Mouse (Mus musculus): ENCODE data around the gene Afap1. TPM values are rescaled to one million over a fixed set of nuclear protein-coding genes. Genes with fewer than 3 reads are reported as not detected.
A peak's percentile ranks its signal among the peaks of the same experiment; 100 is the strongest.

Gene Afap1
- polyA plus RNA-seq, 1 experiment from 2014 or later: 1.2 TPM

DNA sequence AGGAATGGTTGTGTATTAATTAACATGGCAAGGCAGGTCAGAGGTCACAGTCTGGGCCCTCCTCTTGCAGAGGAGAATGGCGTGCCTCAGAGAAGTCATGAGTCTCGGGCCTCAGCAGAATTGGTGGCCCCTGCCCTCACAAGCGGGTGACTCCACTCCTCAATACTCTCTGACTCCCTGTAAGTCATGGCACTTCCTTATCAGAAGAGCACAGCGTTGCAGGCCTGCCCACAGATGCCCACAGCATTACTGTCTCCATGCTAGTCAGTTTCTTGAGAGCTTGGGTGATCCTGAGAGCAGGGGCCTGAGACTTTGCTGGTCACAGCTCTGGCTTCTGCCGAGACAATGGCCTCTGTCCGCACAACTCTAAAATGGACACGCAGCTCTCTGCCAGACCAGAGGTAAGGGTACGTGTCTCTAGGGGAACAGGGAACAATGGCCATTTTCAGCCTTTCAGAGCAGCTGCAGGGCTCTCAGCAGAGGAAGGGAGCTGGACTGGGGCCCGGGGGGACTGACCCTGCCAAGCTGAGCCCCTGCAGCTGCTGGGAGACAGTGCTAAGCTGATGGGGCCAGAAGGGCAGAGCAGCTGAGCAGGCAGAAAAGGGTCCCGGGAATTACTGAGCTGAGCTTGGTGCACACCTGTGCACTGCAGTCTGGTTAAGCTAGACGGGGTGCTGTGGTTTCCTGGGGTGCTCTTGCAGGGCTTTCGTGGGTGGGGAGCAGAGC lies 77.4 kb downstream of the Afap1 start:
- 60% methylated on average over 12 of the region's 12 CpGs for WGBS (ENCODE audit: insufficient replicate concordance)
- no peaks in the 10 kb centered on the region for H3K9me3 ChIP-seq (ENCODE audit: low read length)
- ATAC-seq: no peak

DNA sequence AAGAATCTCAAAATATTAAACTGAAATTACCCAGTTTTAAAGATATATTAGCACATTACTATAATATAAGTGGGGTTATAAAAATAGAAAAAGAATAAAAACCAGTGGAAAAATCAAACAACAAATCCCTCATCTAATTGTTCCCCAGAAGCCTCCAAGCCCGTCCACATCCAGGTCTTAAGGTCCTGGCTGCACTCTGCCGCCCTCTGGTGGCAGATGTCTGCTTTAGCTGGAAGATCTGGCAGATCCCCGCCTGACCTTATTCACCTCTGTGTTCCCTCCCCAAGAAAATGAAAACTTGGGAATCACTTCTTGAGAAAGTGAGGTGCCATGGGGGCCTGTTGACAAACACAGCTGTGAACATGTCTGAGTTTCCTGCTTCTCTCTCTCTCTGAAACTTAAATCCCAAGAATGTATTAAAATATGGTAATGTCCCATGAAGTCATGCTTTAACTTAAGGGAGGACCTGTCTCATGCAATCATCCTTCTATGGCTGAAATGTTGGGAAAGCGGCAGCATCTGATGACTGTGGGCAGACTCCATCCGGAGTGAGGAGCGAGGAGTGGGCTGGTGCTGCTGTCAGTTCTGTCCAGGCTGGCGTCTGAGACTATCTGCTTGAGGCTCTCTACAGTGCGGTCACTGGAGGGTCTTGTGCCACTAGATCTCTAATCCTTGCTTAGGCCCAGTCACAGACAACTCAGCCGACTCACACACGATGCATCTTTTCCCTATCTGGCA lies 78.9 kb downstream of the Afap1 start:
- DNase-seq: peak; percentile 73
- ATAC-seq: no peak
- no peak overlapping the region for H3K4me3 ChIP-seq (ENCODE audit: low read depth, low read length)
- TF ChIP-seq CTCF (IDR thresholded peaks at IDR 0.05; ENCODE audit: low read depth): peak; percentile 89
- TF ChIP-seq EP300 (IDR thresholded peaks at IDR 0.05; ENCODE audit: low read depth): no peak
- no peaks in the 10 kb centered on the region for H3K4me1 ChIP-seq (ENCODE audit: insufficient read depth)
- no peaks in the 10 kb centered on the region for H3K36me3 ChIP-seq (replicated peaks; ENCODE audit: insufficient read depth, low read length)
- 60% methylated on average over 10 of the region's 10 CpGs for WGBS (ENCODE audit: insufficient replicate concordance)
- H3K9me3 ChIP-seq (ENCODE audit: low read length): no peaks in the 10 kb centered on the region
- no peak overlapping the region for H3K27ac ChIP-seq (ENCODE audit: low read depth)
- no peak overlapping the region for H3K9ac ChIP-seq (replicated peaks)
- H3K27me3 ChIP-seq (ENCODE audit: insufficient read depth, low read length): no peaks in the 10 kb centered on the region
- H3K4me2 ChIP-seq (ENCODE audit: low read depth, low read length): no peak overlapping the region

More for the DNA sequence above, 77.4 kb downstream of the Afap1 start:
- DNase-seq: no peak
- no peaks in the 10 kb centered on the region for H3K27me3 ChIP-seq (ENCODE audit: insufficient read depth, low read length)
- no peaks in the 10 kb centered on the region for H3K4me1 ChIP-seq (ENCODE audit: insufficient read depth)
- TF ChIP-seq CTCF (IDR thresholded peaks at IDR 0.05; ENCODE audit: low read depth) (no peak), EP300 (IDR thresholded peaks at IDR 0.05; ENCODE audit: low read depth) (no peak)
- no peaks in the 10 kb centered on the region for H3K36me3 ChIP-seq (replicated peaks; ENCODE audit: insufficient read depth, low read length)
- no peak overlapping the region for H3K27ac ChIP-seq (ENCODE audit: low read depth)
- H3K4me3 ChIP-seq (ENCODE audit: low read depth, low read length): no peak overlapping the region
- no peak overlapping the region for H3K4me2 ChIP-seq (ENCODE audit: low read depth, low read length)
- no peak overlapping the region for H3K9ac ChIP-seq (replicated peaks)

DNA sequence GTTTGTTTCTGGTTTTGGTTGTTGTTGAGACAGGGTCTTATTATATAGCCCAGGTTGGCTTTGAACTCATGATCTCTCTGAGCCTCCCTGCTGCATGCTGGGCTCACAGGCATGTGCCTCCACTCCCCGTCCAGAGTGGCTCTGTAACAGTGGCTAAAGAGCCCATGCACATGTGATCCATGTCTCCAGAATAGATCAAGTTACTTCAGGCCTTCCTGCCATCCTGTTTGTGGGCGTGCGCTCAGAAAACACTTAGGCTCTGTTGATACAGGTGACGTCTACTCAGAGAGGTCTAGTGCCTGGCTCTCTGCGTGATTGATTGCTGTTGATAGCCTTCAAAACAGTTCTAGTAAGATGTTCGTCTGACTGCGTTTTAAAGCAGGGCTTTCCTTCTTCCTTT lies 79.6 kb downstream of the Afap1 start:
- no peak for ATAC-seq
- no peak overlapping the region for H3K9ac ChIP-seq (replicated peaks)
- no peak overlapping the region for H3K4me3 ChIP-seq (ENCODE audit: low read depth, low read length)
- no peak for DNase-seq
- no peak overlapping the region for H3K4me2 ChIP-seq (ENCODE audit: low read depth, low read length)
- H3K27me3 ChIP-seq (ENCODE audit: insufficient read depth, low read length): no peaks in the 10 kb centered on the region
- H3K4me1 ChIP-seq (ENCODE audit: insufficient read depth): no peaks in the 10 kb centered on the region
- TF ChIP-seq EP300 (IDR thresholded peaks at IDR 0.05; ENCODE audit: low read depth): no peak
- TF ChIP-seq CTCF (IDR thresholded peaks at IDR 0.05; ENCODE audit: low read depth): no peak
- no peak overlapping the region for H3K27ac ChIP-seq (ENCODE audit: low read depth)
- H3K36me3 ChIP-seq (replicated peaks; ENCODE audit: insufficient read depth, low read length): no peaks in the 10 kb centered on the region
- WGBS (ENCODE audit: insufficient replicate concordance): 70% methylated on average over 7 of the region's 7 CpGs
- H3K9me3 ChIP-seq (ENCODE audit: low read length): no peaks in the 10 kb centered on the region

DNA sequence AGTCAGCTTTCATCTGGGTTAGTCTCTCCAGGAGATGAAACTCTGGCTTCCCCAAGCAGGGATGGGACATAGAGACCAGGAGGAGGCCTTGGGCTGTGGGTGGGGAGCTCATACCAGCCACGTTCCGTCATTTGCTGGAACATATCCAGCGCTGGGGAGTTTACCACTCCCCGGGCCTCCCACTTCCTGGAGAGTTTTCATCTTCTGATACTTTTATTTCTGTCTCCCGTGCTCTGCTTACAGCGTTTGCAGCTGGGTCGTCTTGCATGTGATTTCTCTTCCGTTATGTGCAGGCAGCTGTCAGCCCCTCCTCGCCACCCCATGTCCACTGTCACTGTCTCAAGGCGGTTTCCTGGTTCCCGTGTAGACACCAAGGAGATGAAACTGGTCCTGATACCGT lies 80.7 kb downstream of the Afap1 start:
- 64% methylated on average over 12 of the region's 12 CpGs for WGBS (ENCODE audit: insufficient replicate concordance)

DNA sequence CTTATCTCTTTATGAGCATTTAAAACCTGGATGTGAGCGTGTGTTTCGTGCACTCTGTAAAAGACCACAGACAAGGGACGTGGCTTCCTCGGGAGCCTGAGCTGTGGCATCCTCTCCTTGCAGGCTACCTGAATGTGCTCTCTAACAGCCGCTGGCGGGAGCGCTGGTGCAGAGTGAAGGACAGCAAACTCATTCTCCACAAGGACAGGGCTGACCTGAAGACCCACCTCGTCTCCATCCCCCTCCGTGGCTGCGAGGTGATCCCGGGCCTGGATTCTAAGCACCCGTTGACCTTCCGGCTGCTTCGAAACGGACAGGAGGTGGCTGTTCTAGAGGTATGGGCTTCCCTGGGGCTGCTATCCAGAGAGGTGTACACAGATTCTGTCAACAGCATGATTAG lies 81.1 kb downstream of the Afap1 start:
- ATAC-seq (no peak), DNase-seq (no peak)
- WGBS (ENCODE audit: insufficient replicate concordance): 72% methylated on average over 15 of the region's 15 CpGs
- Histone ChIP-seq H3K4me2 (ENCODE audit: low read depth, low read length) (no peak overlapping the region), H3K4me1 (ENCODE audit: insufficient read depth) (no peaks in the 10 kb centered on the region), H3K36me3 (replicated peaks; ENCODE audit: insufficient read depth, low read length) (no peaks in the 10 kb centered on the region), H3K9ac (replicated peaks) (no peak overlapping the region), H3K9me3 (ENCODE audit: low read length) (no peaks in the 10 kb centered on the region), H3K4me3 (ENCODE audit: low read depth, low read length) (no peak overlapping the region), H3K27ac (ENCODE audit: low read depth) (no peak overlapping the region), H3K27me3 (ENCODE audit: insufficient read depth, low read length) (no peaks in the 10 kb centered on the region)
- no peak for TF ChIP-seq CTCF (IDR thresholded peaks at IDR 0.05; ENCODE audit: low read depth)

More for the DNA sequence above, 80.7 kb downstream of the Afap1 start:
- H3K4me2 ChIP-seq (ENCODE audit: low read depth, low read length): no peak overlapping the region
- DNase-seq (peak; percentile 42), ATAC-seq (no peak)
- H3K36me3 ChIP-seq (replicated peaks; ENCODE audit: insufficient read depth, low read length): no peaks in the 10 kb centered on the region
- no peak overlapping the region for H3K4me3 ChIP-seq (ENCODE audit: low read depth, low read length)
- no peaks in the 10 kb centered on the region for H3K4me1 ChIP-seq (ENCODE audit: insufficient read depth)
- H3K27ac ChIP-seq (ENCODE audit: low read depth): no peak overlapping the region
- no peaks in the 10 kb centered on the region for H3K9me3 ChIP-seq (ENCODE audit: low read length)
- TF ChIP-seq EP300 (IDR thresholded peaks at IDR 0.05; ENCODE audit: low read depth) (no peak), CTCF (IDR thresholded peaks at IDR 0.05; ENCODE audit: low read depth) (no peak)
- no peaks in the 10 kb centered on the region for H3K27me3 ChIP-seq (ENCODE audit: insufficient read depth, low read length)
- H3K9ac ChIP-seq (replicated peaks): no peak overlapping the region

- DNase-seq (peak; percentile 82), ATAC-seq (no peak)
- no peaks in the 10 kb centered on the region for H3K36me3 ChIP-seq (replicated peaks; ENCODE audit: insufficient read depth, low read length)
- H3K27me3 ChIP-seq (ENCODE audit: insufficient read depth, low read length): no peaks in the 10 kb centered on the region
- no peak overlapping the region for H3K9ac ChIP-seq (replicated peaks)
- H3K4me1 ChIP-seq (ENCODE audit: insufficient read depth): no peaks in the 10 kb centered on the region
- H3K27ac ChIP-seq (ENCODE audit: low read depth): no peak overlapping the region
- WGBS (ENCODE audit: insufficient replicate concordance): 9% methylated on average over 5 of the region's 5 CpGs
- no peak for TF ChIP-seq EP300 (IDR thresholded peaks at IDR 0.05; ENCODE audit: low read depth)
- TF ChIP-seq CTCF (IDR thresholded peaks at IDR 0.05; ENCODE audit: low read depth): peak; percentile 82
- H3K4me2 ChIP-seq (ENCODE audit: low read depth, low read length): no peak overlapping the region
- no peak overlapping the region for H3K4me3 ChIP-seq (ENCODE audit: low read depth, low read length)
- no peaks in the 10 kb centered on the region for H3K9me3 ChIP-seq (ENCODE audit: low read length)
These were observed 82.6 kb downstream of the Afap1 start for GRCm38 (mm10) chr5:35975681-35976080.

Measured in liver, postnatal 0 days (tissue).